Mouse (Mus musculus): ENCODE measurements at regions not wholly inside any gene's neighbourhood (a gene's known extent, or its start where the extent isn't known, plus 50 kb on each side); places are given as distances from the start of the nearest gene placed in this dataset. TPM values are rescaled to one million over a fixed set of nuclear protein-coding genes. Genes with fewer than 3 reads are reported as not detected.

GRCm38 (mm10) chr4:23994261-23994965 is 501.8 kb upstream of the Mms22l start:
- no peak overlapping the region for H3K27ac ChIP-seq (ENCODE audit: low read depth, low read length)
- H3K9ac ChIP-seq (ENCODE audit: low read depth, low read length), result no peak overlapping the region
- H3K36me3 ChIP-seq (ENCODE audit: control insufficient read depth, insufficient read depth, low read length), result no peaks in the 10 kb centered on the region
- H3K9me3 ChIP-seq (replicated peaks; ENCODE audit: control insufficient read depth, low read length), result no peaks in the 10 kb centered on the region
- no peak for ATAC-seq (replicated peaks; ENCODE audit: insufficient number of reproducible peaks, low FRiP score, low TSS enrichment)
- H3K4me3 ChIP-seq (ENCODE audit: low read depth, low read length), result no peak overlapping the region
- 30% methylated on average over 4 of the region's 4 CpGs for WGBS (ENCODE audit: insufficient replicate concordance)
- no peaks in the 10 kb centered on the region for H3K27me3 ChIP-seq (ENCODE audit: control insufficient read depth, insufficient read depth, low read length)
- no peak overlapping the region; the same call in 1 of the 2 replicates for H3K4me2 ChIP-seq
- no peaks in the 10 kb centered on the region for H3K4me1 ChIP-seq (ENCODE audit: control insufficient read depth, insufficient read depth, low read length)

DNA sequence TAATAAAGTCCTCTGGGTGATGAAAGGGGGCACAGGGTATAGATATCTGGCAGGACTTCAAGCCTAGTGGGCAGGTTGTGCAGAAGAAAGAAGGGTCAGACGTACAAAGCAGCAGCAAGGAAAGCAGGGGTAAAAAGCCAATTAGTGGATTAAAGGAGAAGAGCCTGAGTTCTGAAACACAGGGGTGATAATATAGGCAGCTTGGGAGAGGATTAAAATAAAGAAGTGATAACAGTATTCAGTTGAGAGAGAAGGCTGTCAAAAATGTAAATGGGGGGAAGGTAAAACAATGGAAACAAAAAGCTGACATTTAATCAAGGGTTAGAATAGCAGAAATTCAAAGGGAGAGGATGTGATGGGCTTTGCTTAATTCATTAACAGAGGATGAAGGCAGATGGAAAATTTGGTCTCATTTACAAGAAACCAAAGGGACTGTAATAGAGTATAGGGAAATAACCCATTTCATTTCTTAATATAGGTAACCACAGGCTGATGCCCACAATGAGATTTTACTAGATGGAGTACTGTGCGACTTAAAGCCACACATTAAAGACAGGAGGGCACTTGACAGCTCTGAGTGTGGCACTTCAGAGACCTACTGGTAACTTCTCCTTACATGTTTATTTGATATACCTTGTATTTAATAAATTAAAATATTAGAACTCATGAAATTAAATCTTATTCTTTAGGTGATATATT is 489.8 kb upstream of the Mms22l start:
- Histone ChIP-seq H3K27ac (ENCODE audit: low read depth, low read length) (no peak overlapping the region), H3K36me3 (ENCODE audit: control insufficient read depth, insufficient read depth, low read length) (no peaks in the 10 kb centered on the region), H3K9ac (ENCODE audit: low read depth, low read length) (no peak overlapping the region), H3K4me2 (no peak overlapping the region), H3K27me3 (ENCODE audit: control insufficient read depth, insufficient read depth, low read length) (no peaks in the 10 kb centered on the region), H3K4me3 (ENCODE audit: low read depth, low read length) (no peak overlapping the region), H3K9me3 (replicated peaks; ENCODE audit: control insufficient read depth, low read length) (no peaks in the 10 kb centered on the region), H3K4me1 (ENCODE audit: control insufficient read depth, insufficient read depth, low read length) (no peaks in the 10 kb centered on the region)
- WGBS (ENCODE audit: insufficient replicate concordance), result 39% methylated on average over 2 of the region's 2 CpGs
- ATAC-seq (replicated peaks; ENCODE audit: insufficient number of reproducible peaks, low FRiP score, low TSS enrichment), result no peak

DNA sequence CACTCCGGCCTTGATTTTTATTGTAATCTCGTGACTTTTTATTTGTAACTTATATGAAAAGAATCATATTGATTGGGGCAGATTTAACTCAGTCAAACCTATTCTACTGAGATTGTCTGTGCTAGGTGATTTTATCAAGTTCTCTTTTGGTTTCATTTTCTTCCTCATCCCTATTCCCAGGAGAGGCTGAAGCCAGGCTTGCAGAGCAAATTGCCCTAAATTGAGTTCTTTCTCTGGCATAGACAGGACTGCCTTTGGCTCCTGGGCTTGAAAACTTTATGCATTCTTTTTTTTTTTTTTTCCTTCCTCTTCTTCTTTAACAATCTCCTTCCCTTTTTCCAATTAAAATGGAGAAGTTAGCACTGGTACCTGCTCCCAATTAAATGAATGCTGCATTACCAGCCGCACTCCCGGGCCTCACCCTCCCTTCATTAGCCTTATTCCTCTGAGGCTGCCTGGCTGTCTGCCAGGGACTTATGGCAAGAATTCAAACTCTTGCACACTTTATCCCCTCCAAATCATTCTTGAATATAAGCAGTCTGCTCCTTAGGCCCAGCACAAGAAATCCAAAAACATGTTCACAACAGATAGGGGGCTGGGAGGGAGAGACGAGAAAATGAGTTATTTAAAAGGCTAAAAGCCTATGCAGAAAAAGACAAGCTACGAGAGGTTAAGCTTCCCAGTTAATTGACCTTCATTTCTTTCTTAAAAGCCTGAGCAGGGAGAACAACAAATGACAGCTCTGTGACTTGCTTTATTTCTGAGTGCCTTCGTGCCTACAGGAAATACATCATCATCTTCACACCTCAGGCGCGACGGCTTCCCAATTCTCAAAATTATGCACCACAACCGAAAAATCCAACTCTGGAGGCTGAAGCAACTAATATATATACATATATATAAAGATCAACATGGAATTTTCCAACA is 476.8 kb upstream of the Mms22l start:
- no peak for ATAC-seq (replicated peaks; ENCODE audit: insufficient number of reproducible peaks, low FRiP score, low TSS enrichment)
- 71% methylated on average over 11 of the region's 11 CpGs for WGBS (ENCODE audit: insufficient replicate concordance)
- no peaks in the 10 kb centered on the region for H3K36me3 ChIP-seq (ENCODE audit: control insufficient read depth, insufficient read depth, low read length)

More for the DNA sequence above, 476.8 kb upstream of the Mms22l start:
- Histone ChIP-seq H3K4me1 (ENCODE audit: control insufficient read depth, insufficient read depth, low read length) (no peaks in the 10 kb centered on the region), H3K9ac (ENCODE audit: low read depth, low read length) (no peak overlapping the region), H3K4me2 (no peak overlapping the region), H3K27me3 (ENCODE audit: control insufficient read depth, insufficient read depth, low read length) (no peaks in the 10 kb centered on the region), H3K9me3 (replicated peaks; ENCODE audit: control insufficient read depth, low read length) (no peaks in the 10 kb centered on the region), H3K27ac (ENCODE audit: low read depth, low read length) (no peak overlapping the region), H3K4me3 (ENCODE audit: low read depth, low read length) (no peak overlapping the region)

Small RNA genes in the stretch of these regions (microRNA-seq; reads per million reads assigned to microRNA genes)
- not detected for gene Gm25978 (ENCODE audit: borderline number of aligned reads)

Data from heart, embryonic 11.5 days (tissue).